Mouse (Mus musculus) midbrain, postnatal 0 days (tissue): Measurements from ENCODE around the gene Tpbgl. TPM values are rescaled to one million over a fixed set of nuclear protein-coding genes. Genes with fewer than 3 reads are reported as not detected.

ENCODE experiments used
- ATAC-seq: fragments of 200-750 bp; cut with Nextera tagmentation; 2 replicates; pipeline ENCODE4 v1.8.0; 2017; ENCODE audit warnings: moderate number of reproducible peaks, mild to moderate bottlenecking, moderate TSS enrichment, moderate library complexity; ENCODE audit not compliant: low FRiP score
- DNase-seq: peaks from one replicate; pipeline ENCODE4 v3.0.0-alpha.2; 2015; ENCODE audit warnings: low spot score
- H3K27ac ChIP-seq: fragments of 300-500 bp; sonication (generic); 2 replicates; pipeline ENCODE4 v1.5.1; 2014; ENCODE audit warnings: low read depth, mild to moderate bottlenecking, low read length, mixed read lengths
- H3K27me3 ChIP-seq: fragments of 300-500 bp; sonication (generic); 2 replicates; pipeline ENCODE4 v1.6.1; 2014; ENCODE audit warnings: low read length, control low read depth, mixed read lengths; ENCODE audit not compliant: insufficient read depth
- H3K36me3 ChIP-seq: fragments of 300-500 bp; sonication (generic); 2 replicates; pipeline ENCODE4 v1.6.1; 2014; ENCODE audit warnings: low read length, control low read depth, mixed read lengths; ENCODE audit not compliant: insufficient read depth
- H3K4me1 ChIP-seq: fragments of 300-500 bp; sonication (generic); 2 replicates; pipeline ENCODE4 v1.6.1; 2014; ENCODE audit warnings: mild to moderate bottlenecking, control low read depth, antibody characterized with exemption, low read length, mixed read lengths; ENCODE audit not compliant: insufficient read depth
- H3K4me2 ChIP-seq: fragments of 300-500 bp; sonication (generic); 2 replicates; pipeline ENCODE4 v1.6.1; 2014; ENCODE audit warnings: low read depth, mild to moderate bottlenecking, low read length, mixed read lengths; ENCODE audit not compliant: poor library complexity, severe bottlenecking
- H3K4me3 ChIP-seq: fragments of 300-500 bp; sonication (generic); 2 replicates; pipeline ENCODE4 v1.5.1; 2014; ENCODE audit warnings: low read depth, mild to moderate bottlenecking, low read length, moderate library complexity
- H3K9ac ChIP-seq: fragments of 300-500 bp; sonication (generic); replicated peaks from 2 replicates; pipeline ENCODE4 v1.6.1; 2014; ENCODE audit warnings: mild to moderate bottlenecking, low read length, moderate library complexity, mixed read lengths; ENCODE audit not compliant: poor library complexity, severe bottlenecking
- H3K9me3 ChIP-seq: fragments of 300-500 bp; sonication (generic); 2 replicates; pipeline ENCODE4 v1.6.1; 2016; ENCODE audit warnings: low read length, control low read depth
- CTCF ChIP-seq: IDR thresholded peaks from 2 replicates; pipeline ENCODE4 v1.5.1; 2016; ENCODE audit warnings: antibody characterized with exemption, mild to moderate bottlenecking
- WGBS: fragments of 180-500 bp; shearing (Covaris S2); extraction: QIAGEN DNeasy Blood & Tissue Kit; methylation state at CpG from one replicate; pipeline ENCODE4 v1.1.7; 2014; 5-methylcytosine and 5-hydroxymethylcytosine counted together
- polyA plus RNA-seq: library from polyadenylated mRNA; unstranded; fragments of >200 nt; fragmentation: Nextera tagmentation; extraction: Ambion mirVana; gene quantifications from 2 replicates; pipeline ENCODE4 v1.2.1, GENCODE M21; 2015
- total RNA-seq: library from RNA; depleted of rRNA; stranded (reverse); fragments of >200 nt; gene quantifications from 2 replicates; pipeline ENCODE4 v1.2.3, GENCODE M21; 2014; rRNA removed

Tpbgl gene
- total and polyA plus RNA-seq, 2 experiments from 2014 or later, result 1.7 to 4.5 TPM

GRCm38 (mm10) chr7:99582867-99583266 lies 44.0 kb downstream of the Tpbgl start:
- Histone ChIP-seq H3K4me1 (peaks cover 8% of the 10 kb centered on the region; the same call in 1 of the 2 replicates), H3K9ac (no peak overlapping the region), H3K4me3 (no peak overlapping the region), H3K4me2 (no peak overlapping the region), H3K36me3 (peaks cover 26% of the 10 kb centered on the region), H3K27ac (no peak overlapping the region), H3K27me3 (no peaks in the 10 kb centered on the region), H3K9me3 (no peaks in the 10 kb centered on the region)
- ATAC-seq (no peak), DNase-seq (no peak)
- no peak for TF ChIP-seq CTCF
- 49% methylated on average over 4 of the region's 4 CpGs for WGBS

DNA sequence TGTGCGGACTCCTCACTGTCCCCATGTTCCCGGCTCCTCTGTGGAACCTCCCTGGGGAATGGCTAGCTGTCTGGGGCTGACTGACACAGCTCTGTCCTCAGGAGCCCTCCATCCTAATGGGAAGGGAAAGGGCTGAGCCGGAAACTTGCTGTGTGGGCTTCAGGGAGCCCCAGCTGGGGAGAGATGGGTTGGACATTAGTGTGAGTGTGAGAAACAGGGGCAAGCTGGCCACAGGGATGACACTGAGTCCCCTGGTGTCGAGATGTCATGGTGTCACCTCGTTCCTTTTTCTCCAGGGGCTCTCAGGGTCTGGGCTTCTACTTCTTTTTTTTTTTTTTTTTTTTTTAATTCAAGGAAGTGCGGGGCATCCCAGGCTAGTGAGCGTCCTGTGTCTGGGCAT lies 44.6 kb downstream of the Tpbgl start:
- Histone ChIP-seq H3K4me3 (no peak overlapping the region), H3K4me1 (peaks cover 8% of the 10 kb centered on the region; the same call in 1 of the 2 replicates), H3K9me3 (no peaks in the 10 kb centered on the region), H3K9ac (no peak overlapping the region), H3K36me3 (peaks cover 25% of the 10 kb centered on the region), H3K27ac (no peak overlapping the region), H3K27me3 (no peaks in the 10 kb centered on the region), H3K4me2 (no peak overlapping the region)
- no peak for ATAC-seq
- no peak for DNase-seq
- 48% methylated on average over 7 of the region's 7 CpGs for WGBS
- TF ChIP-seq CTCF, result no peak

- DNase-seq (no peak), ATAC-seq (no peak)
- Histone ChIP-seq H3K36me3 (peaks cover 18% of the 10 kb centered on the region), H3K27me3 (no peaks in the 10 kb centered on the region), H3K27ac (peak overlapping the region; percentile 21; the same call in 1 of the 2 replicates), H3K4me1 (peaks cover 8% of the 10 kb centered on the region; the same call in 1 of the 2 replicates), H3K4me2 (peak overlapping the region; percentile 28), H3K9me3 (no peaks in the 10 kb centered on the region), H3K9ac (0 out of 2 replicates have a peak overlapping the region, but pooled peaks have one; percentile 29), H3K4me3 (no peak overlapping the region)
- 39% methylated on average over 6 of the region's 6 CpGs for WGBS
- no peak for TF ChIP-seq CTCF
Observed at GRCm38 (mm10) chr7:99580247-99580646, 46.7 kb downstream of the Tpbgl start.

DNA sequence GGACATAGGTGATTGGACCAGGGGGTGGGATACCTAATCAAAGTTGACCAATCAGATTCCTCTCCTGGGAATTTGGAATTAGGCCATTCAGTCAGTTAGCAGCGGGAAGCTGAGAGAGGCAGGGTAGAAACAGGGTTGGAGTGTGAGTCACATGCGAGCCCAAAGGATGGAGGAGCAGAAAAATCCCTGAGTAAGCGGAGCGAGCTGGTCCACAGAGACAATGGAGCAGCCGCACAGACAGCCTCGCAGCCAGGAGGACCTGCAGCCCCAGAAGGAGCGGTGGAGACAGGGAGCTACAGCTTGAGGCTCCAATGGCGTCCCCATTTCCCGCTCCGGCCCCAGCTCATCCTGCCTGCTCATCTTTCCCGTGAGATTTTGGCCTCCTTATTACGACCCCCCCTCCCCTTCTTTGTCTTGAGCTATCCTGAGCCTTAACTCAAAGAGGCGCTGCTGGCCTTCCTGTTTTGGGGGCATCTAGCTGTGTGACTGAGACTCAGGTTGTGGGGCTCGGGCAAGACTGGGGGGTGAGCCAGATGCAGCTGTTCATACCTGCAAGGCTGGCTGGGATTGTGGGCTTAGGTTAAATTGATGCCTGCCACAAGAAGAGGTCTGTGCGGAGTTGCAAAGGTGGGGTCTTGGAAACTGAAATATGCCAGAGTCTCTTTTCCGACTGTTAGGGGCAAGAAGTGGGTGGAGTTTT lies 47.3 kb downstream of the Tpbgl start:
- no peak for TF ChIP-seq CTCF
- H3K27me3 ChIP-seq, result no peaks in the 10 kb centered on the region
- peak overlapping the region; percentile 21; the same call in 1 of the 2 replicates for H3K27ac ChIP-seq
- H3K9me3 ChIP-seq, result no peaks in the 10 kb centered on the region
- no peak overlapping the region for H3K4me3 ChIP-seq
- DNase-seq (peak; percentile 69), ATAC-seq (0 out of 2 replicates have a peak, but pooled peaks have one; percentile 33)
- WGBS, result 9% methylated on average over 16 of the region's 16 CpGs
- H3K9ac ChIP-seq, result 0 out of 2 replicates have a peak overlapping the region, but pooled peaks have one; percentile 29
- peaks cover 16% of the 10 kb centered on the region for H3K36me3 ChIP-seq
- H3K4me2 ChIP-seq, result peak overlapping the region; percentile 28
- H3K4me1 ChIP-seq, result peaks cover 8% of the 10 kb centered on the region; the same call in 1 of the 2 replicates

- Histone ChIP-seq H3K36me3 (0 out of 2 replicates have a peak, but pooled peaks cover 4% of the 10 kb centered on the region), H3K27me3 (no peaks in the 10 kb centered on the region), H3K9me3 (no peaks in the 10 kb centered on the region), H3K9ac (no peak overlapping the region), H3K27ac (no peak overlapping the region), H3K4me3 (no peak overlapping the region), H3K4me2 (no peak overlapping the region), H3K4me1 (peaks cover 8% of the 10 kb centered on the region; the same call in 1 of the 2 replicates)
- ATAC-seq (no peak), DNase-seq (no peak)
- TF ChIP-seq CTCF, result no peak
- 72% methylated on average over 3 of the region's 3 CpGs for WGBS
Observed at GRCm38 (mm10) chr7:99578246-99578645, 48.7 kb downstream of the Tpbgl start.

Other genes with a start within 250 kb of the Tpbgl start
- 41.0 and 44.6 TPM in 2 replicates for gene Gdpd5, start 245.7 kb downstream of the Tpbgl start, total RNA-seq
- gene Gdpd5, start 245.7 kb downstream of the Tpbgl start, polyA plus RNA-seq, result 25.9 and 26.0 TPM in 2 replicates
- gene Klhl35, start 161.1 kb downstream of the Tpbgl start, total RNA-seq, result 1.4 and 3.9 TPM in 2 replicates
- 2.1 and 2.4 TPM in 2 replicates for gene Klhl35, start 161.1 kb downstream of the Tpbgl start, polyA plus RNA-seq
- gene Rps3, start 143.4 kb downstream of the Tpbgl start, total RNA-seq, result 440 and 661 TPM in 2 replicates
- 440 and 453 TPM in 2 replicates for gene Rps3, start 143.4 kb downstream of the Tpbgl start, polyA plus RNA-seq
- 118 and 163 TPM in 2 replicates for gene Arrb1, start 91.6 kb downstream of the Tpbgl start, total RNA-seq
- 14.2 and 15.0 TPM in 2 replicates for gene Arrb1, start 91.6 kb downstream of the Tpbgl start, polyA plus RNA-seq
- gene Slco2b1, start 84.2 kb upstream of the Tpbgl start, total RNA-seq, result 10.2 and 13.9 TPM in 2 replicates
- gene Slco2b1, start 84.2 kb upstream of the Tpbgl start, polyA plus RNA-seq, result 6.5 TPM in 2 replicates
- gene Olfr520, start 103.2 kb upstream of the Tpbgl start, total RNA-seq, result not detected in 2 replicates
- not detected in 2 replicates for gene Olfr520, start 103.2 kb upstream of the Tpbgl start, polyA plus RNA-seq
- not detected in 2 replicates for gene Olfr521, start 136.4 kb upstream of the Tpbgl start, total RNA-seq
- gene Olfr521, start 136.4 kb upstream of the Tpbgl start, polyA plus RNA-seq, result not detected in 2 replicates
- 1.8 and 4.3 TPM in 2 replicates for gene Neu3, start 201.3 kb upstream of the Tpbgl start, total RNA-seq
- 1.8 TPM in 2 replicates for gene Neu3, start 201.3 kb upstream of the Tpbgl start, polyA plus RNA-seq
- gene Xrra1, start 232.0 kb upstream of the Tpbgl start, total RNA-seq, result 1.6 and 2.4 TPM in 2 replicates
- 1.9 and 2.1 TPM in 2 replicates for gene Xrra1, start 232.0 kb upstream of the Tpbgl start, polyA plus RNA-seq
- gene Spcs2, start 236.4 kb upstream of the Tpbgl start, total RNA-seq, result 119 and 136 TPM in 2 replicates
- gene Spcs2, start 236.4 kb upstream of the Tpbgl start, polyA plus RNA-seq, result 251 and 264 TPM in 2 replicates